Mouse (Mus musculus) activated CD4-positive, CD25-positive, alpha-beta regulatory T cell, adult 4 months (primary cell): Measurements from ENCODE around the gene Degs1. TPM values are rescaled to one million over a fixed set of nuclear protein-coding genes. Genes with fewer than 3 reads are reported as not detected.

Experiments
- polyA plus RNA-seq, 2 experiments: library from polyadenylated mRNA; unstranded; fragments of 100-300 nt; shearing (Covaris generic); gene quantifications; one replicate each; pipeline ENCODE4 v1.2.1; 2017

Degs1 gene
- polyA plus RNA-seq, 2 experiments from 2014 or later = 109 to 114 TPM

Other genes starting within 250 kb of the Degs1 start
- 100 to 1,000 TPM; 147 to 184 TPM for gene Srp9, start 158.1 kb downstream of the Degs1 start, polyA plus RNA-seq
- not detected for gene Vmn1r1, start 118.3 kb downstream of the Degs1 start, polyA plus RNA-seq
- gene Fbxo28, start 58.8 kb upstream of the Degs1 start, polyA plus RNA-seq = 1 to 10 TPM; 4.7 to 7.7 TPM
- gene Trp53bp2, start 126.4 kb upstream of the Degs1 start, polyA plus RNA-seq = 1 to 10 TPM; 7.7 TPM
- gene Capn2, start 234.8 kb upstream of the Degs1 start, polyA plus RNA-seq = 10 to 100 TPM; 44.3 to 47.1 TPM